Mouse (Mus musculus): ENCODE data around the gene H2afy.
A peak's percentile ranks its signal among the peaks of the same experiment; 100 is the strongest.

- peak; percentile 43; the same call in 1 of the 2 replicates for TF ChIP-seq POLR2A (IDR thresholded peaks at IDR 0.05; ENCODE audit: control insufficient read depth, low read depth, low read length)
- TF ChIP-seq CTCF (IDR thresholded peaks at IDR 0.05; ENCODE audit: control insufficient read depth, insufficient read depth, insufficient replicate concordance, low read depth, low read length), result no peak
Observed at GRCm38 (mm10) chr13:56135231-56136052, 719 bp downstream of the H2afy start.
